Mouse (Mus musculus): ENCODE measurements around the gene Als2.

Als2 gene

DNA sequence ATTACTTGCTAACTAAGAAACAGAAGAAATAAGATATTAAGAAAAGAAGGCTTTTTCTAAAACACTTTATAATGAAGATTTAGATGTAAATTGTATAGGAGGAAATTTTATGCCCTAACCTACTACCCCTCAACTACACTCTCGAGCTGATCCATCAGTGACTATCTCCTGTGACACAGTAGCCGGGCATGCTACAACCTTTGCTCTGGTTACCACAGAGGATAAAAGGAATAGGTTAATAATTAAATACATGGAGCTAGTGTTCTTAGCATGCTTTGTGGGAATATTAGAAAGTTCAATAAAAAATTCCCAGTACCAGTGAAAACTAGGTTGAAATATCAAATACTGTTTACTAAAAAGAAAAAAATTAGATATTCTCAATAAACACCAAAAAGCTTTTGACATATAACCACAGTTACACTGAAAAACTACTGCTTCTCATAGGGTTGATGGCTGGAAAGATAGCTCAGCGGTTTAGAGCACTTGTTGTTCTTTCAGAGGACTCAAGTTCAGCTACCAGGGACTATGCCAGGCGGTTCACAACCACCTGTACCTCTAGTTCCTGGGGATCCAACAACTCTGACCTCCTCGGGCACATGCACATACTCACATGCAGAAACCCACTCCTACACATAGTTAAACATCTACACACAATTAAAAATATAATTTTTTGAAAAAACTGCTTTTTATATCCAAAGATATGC is 24.8 kb downstream of the Als2 start:
- no peak for DNase-seq (ENCODE audit: low read depth, low spot score)

DNA sequence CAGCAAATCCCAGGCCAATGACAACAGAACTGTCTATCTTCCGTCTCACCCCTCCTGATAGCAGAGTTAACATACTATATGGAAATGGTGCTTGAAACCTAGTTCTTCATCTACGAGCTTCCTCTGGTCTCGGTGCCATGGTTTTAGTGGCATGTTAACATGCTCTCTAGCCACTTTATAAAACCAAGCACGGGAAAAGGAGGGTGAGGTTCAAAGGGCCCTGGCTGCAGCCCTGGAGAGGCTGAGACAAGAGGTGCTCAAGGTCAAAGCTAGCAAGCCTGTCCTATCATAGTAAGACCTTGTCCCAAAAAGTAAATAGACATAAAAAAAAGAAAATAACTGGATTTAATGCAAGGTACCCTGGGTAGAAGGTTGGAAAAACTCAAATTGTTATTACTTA is 25.4 kb downstream of the Als2 start:
- no peak for DNase-seq (ENCODE audit: low read depth, low spot score)

DNA sequence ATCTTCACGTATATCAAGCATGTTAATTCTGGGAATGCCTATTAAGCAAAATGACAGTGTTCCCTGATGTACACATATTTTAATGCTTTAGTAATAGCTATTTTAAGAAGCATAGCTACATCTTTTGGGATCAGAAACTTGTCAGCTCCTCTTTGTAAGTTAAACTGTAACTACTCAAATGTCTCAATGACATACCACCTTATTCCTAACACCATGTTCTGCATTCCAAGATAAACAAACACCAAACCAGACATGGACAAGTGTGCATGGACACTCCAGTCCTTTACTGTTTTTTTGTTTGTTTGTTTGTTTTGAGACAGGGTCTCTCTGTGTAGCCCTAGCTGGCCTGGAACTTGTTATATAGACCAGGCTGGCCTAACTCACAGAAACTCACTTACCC is 28.7 kb downstream of the Als2 start:
- DNase-seq (ENCODE audit: low read depth, low spot score): no peak

DNA sequence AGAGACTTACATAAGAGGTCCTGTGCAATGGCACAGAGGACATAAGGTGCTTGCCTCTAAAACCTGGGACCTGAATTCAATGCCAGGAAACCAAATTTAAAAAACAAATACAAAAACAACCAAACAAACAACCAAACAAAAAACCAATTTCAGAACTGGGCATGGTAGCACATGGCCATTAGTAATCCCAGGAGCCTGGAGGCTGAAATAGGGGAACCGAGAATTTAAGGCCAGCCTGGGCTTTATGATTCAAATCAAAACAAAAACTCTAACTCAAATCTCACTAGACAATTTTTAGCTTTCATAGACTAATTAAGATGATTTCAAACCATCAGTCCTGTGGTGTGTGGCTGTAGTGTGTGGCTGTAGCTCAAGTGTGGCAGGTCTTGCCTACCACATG is 32.5 kb downstream of the Als2 start:
- no peak for DNase-seq (ENCODE audit: low read depth, low spot score)

DNA sequence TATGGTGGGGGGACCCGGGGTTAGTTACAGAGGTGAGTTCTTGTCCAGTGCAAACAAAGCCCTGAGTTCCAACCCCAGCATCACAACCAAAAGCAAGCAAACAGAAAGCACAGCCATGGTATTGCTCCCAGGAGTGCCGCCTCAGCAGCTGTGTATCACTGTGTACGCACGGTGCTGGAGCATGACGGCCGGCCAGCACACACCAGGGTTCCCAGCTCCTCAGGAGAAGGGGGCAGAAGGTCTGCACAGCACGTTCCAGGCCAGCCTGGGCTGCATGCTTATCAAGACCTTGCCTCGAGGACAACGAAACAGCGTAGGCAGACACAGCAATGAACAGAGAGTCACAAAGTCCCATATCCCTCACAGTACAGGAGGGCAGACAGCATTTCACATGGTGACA is 34.7 kb downstream of the Als2 start:
- no peak for DNase-seq (ENCODE audit: low read depth, low spot score)

DNA sequence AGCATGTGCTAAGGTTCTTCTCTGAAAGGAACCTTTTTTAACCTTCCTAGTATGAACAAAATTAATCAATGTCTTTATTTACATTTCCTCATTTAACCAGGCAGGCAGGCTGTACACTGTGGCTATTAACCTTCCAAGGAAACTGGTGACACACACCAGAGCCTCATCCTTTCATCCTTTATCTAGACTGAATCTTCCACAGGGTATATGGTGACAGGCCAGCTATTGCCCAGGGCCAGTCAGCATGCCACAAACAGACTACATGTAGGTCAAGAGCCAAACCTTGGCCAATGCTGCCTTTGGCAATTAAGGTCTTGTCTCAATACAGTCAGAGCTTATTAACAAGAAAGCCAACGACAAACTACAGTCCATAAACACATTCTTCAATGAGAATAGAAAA is 35.5 kb downstream of the Als2 start:
- DNase-seq (ENCODE audit: low read depth, low spot score): no peak

DNA sequence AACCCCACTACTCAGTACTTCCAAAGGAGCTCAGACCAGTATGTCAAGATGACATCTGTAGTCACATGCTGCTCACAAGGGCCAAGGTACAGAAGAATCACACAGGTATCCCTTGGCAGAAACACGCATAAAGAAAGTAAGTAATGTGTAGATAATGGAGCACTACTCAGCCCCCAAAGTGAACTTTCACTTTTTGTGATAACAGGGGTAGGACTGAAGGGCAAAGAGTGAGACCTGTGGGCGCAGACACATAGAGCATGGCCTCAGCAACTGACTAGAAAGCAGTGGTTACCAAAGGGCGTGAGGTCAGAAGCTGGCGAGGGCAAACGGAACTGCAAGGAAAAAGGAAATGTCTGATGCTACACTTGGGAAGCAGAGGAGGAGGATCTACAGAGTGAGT is 36.1 kb downstream of the Als2 start:
- no peak for DNase-seq (ENCODE audit: low read depth, low spot score)

DNA sequence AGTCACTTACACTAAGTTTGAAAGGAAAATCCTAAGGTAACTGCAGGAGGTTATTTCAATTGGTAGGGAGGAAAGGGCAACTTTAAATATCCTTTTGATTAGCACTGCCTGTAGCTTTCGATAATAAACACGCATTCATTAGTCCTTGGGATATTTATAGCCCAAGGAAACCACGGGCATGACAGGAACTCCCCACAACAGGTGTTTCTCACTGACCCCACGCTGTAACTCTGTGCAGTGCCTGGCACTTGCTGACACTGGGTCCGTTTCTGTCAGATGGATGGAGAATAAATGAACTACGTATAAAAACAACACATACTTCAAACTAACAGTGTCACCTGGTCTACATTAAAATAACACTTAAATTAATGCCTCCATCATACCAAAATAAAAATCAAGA is 42.1 kb downstream of the Als2 start:
- DNase-seq (ENCODE audit: low read depth, low spot score): no peak

DNA sequence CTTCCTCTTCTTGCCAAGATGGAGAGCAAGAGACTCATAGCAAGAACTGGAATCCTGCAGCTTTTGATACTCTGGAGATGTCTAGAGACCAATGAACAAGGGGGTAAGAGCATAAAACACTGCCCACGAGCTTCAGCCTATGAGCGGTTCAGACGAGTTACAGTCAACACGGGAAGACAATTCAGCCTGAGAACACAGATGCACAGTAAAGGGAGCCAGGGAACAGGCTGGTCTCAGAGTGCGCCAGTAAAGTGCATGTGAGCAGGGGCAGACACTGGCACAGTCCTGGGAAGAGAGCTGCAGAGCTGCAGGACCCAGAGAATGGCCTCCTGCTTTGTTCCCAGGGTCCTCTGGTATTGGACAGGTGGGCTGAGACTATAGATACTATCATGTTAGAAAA is 49.2 kb downstream of the Als2 start:
- DNase-seq (ENCODE audit: low read depth, low spot score): no peak

DNA sequence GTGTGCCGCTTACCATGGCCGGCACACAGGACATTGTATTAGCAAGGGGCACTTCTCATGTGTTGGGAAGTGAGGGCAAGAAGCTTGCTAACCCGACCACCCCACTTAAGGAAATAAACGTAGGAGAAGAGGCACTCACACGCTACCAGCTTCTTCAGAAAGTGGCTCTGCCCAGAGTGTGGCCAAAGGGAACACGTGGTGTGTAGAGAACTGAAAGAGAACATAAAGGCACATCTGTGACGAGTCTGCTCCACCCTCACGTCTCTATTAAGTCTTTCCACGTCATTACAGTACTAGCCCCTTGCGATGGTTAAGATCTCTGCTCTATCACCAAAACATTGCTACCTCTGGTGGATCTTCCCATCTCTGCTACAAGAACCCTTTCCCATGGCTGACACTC is 50.7 kb downstream of the Als2 start:
- DNase-seq (ENCODE audit: low read depth, low spot score): no peak

DNA sequence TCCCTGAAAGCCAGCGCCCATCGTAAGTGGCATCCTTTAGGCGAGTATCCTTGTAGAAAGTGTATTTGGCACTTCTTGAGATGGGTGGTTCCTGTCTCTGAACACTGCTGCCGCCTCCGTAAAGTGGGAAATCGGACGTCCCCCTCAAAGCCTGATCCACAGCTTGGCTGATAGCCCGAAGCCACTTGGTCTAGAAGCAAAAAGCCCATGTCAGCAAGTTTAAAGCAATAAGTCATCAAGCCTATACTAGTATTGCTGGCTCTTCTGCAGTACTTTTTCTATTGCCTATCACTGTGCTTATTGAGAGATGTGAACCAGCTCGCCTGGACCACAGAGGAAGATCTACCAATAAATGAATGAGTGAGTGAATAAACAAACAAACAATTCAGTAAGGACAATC is 51.6 kb downstream of the Als2 start:
- DNase-seq (ENCODE audit: low read depth, low spot score): no peak

DNA sequence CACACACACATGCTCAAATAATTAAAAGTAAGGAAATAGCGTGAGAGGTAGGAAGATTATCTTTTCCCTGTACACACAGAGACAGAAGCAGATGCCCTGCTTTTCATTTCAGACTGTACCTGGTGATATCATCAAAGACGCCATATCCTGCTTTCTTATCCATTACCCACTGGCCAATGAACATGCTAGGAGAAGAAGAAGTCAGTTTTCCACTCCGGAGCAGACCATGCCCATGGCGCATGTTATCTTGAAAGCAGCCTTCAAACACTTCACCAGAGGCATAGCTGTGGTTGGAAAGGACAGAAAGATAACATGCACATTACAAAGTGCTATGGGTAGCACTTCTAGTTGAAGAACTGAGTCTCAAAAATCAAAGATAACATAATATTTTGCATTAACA is 54.0 kb downstream of the Als2 start:
- DNase-seq (ENCODE audit: low read depth, low spot score): no peak

DNA sequence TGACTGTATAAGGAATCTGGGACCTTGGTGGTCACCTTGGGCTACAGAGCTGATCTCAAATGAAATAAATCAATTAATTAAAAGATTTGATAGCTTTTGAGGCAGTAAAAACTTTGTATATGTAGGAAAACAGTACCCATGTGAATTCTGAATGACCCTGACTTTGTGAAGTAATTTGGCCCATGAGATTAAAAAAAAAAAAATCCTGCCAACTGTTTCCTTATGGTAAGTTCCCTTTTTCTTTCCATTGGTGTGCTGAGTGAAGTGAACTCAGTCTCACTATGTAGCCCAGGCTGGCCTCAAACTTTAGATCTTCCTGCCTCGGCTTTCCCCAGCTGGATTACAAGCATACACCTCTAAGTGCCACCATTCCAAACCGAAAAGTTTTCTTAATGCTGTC is 54.7 kb downstream of the Als2 start:
- no peak for DNase-seq (ENCODE audit: low read depth, low spot score)

DNA sequence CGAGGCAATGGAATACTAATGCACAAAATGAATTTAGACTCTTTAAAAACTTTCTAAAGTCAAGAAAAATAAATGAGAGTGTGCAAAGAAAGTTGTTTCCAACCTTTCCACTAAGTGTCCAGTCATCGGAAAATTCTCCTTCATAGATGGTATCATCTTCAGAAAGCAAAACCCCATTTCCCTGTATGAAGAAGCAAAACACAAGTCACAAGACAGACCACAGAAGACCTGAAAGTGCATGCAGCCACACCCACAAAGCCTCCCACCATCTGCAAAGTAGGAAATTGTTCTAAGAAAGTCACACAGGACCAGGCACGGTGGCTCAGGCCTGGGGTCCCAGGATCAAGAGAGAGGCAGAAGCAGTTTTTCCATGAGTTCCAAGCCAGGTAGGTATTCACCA is 57.0 kb downstream of the Als2 start:
- no peak for DNase-seq (ENCODE audit: low read depth, low spot score)

DNA sequence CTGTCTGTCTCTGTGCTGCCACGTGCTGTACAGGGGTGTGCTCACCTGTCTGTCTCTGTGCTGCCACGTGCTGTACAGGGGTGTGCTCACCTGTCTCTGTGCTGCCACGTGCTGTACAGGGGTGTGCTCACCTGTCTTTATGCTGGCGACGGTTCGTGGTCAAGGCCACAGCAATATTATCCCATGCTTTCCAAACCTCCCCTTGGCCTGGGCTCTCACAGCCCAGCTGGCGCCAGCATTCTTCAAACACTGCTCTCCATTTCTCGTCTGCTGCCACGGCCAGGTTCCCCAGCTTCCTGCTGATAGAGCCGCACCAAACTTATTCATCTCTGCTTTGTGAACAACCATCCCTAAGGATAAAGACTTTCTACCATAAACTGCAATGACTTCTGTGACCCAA is 58.6 kb downstream of the Als2 start:
- no peak for DNase-seq (ENCODE audit: low read depth, low spot score)

DNA sequence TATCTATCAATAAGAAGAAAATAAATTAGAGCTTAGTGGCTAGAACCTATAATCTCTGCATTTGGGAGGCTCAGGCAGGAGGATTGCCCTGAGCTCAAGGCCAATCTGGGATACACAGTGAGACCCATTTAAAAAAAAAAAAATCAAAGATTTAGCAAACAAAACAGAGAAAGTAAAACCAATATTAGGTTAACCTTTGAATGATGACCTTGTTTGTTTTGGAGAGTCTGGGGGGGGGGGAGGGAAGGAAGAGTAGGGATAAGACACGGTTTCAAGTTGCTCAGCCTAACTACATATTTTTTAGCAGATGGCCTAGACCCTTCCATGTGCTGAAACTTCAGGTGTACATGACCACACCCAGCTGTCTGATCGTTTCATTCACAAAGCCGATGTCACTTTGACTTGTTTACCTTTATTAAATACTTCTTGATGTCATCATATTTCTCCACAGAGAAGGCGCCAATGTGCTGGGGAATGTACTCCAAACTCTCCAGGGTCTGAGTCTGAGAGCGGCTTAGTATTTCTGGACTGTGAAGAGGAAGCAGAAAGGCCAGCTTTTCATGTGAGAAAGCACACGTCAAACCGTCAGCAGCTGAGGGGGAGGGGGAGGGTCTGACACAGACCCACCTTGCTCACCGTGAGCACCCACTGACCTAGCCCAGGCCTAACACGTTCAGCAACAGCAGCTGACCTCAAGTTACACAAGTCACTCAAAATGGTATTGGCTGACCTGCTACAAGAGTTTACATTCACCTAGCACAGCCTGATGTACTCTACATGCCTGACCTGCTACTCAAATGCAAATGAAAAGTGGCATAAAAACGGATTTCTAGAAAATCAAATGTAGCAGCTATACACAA is 62.3 kb downstream of the Als2 start:
- no peak for DNase-seq (ENCODE audit: low read depth, low spot score)

DNA sequence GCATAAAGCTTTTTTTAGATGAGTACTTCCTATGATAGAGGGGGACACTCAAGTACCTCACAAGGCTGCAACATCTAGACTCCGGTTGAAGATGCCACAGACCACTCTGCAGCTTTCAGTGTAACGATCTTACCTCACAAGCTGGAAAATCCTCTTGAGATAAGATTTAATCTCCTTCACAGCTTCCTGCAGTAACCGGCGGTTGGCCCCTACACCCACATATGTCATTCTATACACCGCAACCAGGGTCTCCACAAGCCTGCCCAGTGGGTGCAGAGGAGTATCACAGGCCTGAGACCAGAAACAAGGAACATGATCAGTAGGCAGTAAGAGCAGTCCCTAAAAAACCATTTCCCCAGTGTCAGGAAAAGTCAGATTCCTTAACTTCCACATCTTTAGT is 64.0 kb downstream of the Als2 start:
- no peak for DNase-seq (ENCODE audit: low read depth, low spot score)

DNA sequence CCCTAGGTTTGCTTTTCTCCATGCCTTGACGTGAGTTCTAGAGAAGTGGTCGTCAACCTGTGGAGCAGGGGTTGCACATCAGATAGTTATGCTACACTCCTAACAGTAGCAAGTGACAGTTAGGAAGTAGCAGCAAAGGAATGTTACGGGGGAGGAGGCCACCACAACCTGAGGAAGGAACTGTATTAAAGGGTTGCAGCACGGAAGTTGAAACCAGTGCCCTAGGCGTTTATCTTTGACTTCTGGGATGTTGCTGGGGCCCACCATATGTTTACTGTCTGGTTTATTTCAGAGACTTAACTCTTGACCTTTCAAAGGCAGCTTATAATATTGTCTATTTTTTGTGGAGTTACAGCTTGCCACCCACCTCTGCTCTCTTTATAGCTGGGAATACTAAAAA is 65.2 kb downstream of the Als2 start:
- no peak for DNase-seq (ENCODE audit: low read depth, low spot score)

DNA sequence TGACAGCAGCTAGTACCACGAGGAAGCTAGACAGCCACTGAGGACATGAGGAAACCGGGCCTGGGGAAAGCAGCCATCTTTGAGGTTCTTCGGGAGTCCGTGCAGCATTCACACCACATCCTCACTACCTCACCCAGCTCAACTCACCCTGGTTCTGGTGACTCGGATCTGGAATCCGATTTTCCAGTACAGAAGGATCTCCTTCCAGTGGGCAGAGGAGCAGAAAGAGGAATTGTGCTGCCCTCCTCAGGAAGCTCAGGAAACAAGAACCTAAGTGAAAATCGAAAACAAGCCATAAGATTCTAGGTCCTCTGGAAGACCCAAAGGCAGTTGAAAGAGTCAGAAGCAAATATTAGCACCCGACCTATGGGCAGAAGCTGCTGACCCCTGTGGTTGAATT is 66.7 kb downstream of the Als2 start:
- no peak for DNase-seq (ENCODE audit: low read depth, low spot score)

DNA sequence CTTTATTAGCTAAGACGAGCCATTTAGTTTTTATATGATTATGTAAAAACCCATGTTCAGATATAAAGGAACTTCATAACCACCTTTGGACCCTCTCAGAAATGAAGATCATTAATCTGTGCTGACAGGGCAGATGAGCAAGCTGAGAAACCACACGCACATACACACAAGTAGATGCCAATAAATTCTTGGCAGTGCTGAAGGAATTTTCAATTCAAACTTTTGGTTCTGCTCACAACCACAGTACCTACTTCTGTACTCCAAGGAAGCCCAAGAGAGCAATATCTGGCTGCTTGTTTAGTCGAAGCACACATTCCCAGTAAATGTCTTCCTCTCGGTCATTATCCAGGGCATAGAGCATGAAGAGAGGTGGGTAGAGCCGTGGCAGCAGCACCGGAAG is 67.4 kb downstream of the Als2 start:
- no peak for DNase-seq (ENCODE audit: low read depth, low spot score)

DNA sequence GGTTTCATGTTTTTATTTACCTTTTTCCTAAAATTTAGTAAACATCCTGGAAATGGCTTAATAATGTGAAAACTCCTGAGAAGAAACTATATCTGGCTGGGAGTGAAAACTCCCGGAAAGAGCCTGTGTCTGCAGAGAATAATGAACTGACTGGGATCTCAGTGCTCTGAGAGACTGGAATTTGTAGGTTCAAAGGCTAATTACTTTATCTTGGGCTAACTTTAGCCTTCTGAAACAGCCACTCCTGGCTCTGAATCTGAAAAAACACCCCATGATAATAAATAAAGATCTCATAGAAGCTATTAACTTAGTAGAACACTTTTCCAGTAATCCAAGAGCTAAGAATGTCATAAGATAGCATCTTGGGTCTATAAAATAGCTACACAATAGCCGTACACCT is 68.5 kb downstream of the Als2 start:
- no peak for DNase-seq (ENCODE audit: low read depth, low spot score)

DNA sequence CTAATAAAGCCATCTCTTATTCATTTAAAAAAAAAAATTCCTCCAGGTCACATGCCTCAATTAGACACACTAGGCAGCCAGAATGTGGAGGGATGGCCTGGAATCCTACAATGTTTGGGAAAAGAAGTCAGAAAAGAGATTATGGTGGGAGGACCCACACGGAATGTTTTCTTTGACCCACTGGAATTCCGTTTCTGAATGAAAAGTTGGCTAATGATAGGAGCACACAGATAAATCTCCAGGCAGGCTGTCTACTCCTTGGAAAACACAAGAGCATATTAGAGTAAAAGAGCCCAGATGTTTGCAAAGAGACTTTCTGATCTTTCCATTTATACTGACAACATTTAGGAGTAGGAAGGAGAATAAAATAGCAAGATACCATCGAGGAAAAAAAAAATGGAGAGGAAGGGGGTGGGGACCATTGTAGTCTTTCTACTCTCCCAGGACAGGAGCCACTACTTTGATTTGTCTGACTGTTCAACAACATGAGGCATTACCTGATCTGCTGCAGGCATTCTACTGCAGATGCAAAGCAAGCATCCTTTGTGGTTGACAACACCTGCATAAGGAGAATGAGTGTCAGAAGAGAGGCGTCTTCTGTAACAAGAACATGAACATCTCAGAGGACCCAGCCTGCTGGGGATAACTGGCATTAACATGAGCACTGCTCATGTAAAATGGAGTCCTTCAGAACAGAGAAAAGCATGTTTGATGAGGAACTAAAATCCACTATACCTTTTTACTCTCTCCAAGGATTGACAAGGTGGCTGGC is 69.2 kb downstream of the Als2 start:
- no peak for DNase-seq (ENCODE audit: low read depth, low spot score)

All from c-Kit-negative CD71-positive TER-119-positive erythroid progenitor cells, embryonic 14.5 days (primary cell).